Mouse (Mus musculus) T-helper 2 cell (primary cell): ENCODE data around the gene Tead3.

Experiments used
- in situ Hi-C: fragments of 300-600 bp; cut with MboI, MseI; formaldehyde crosslinking; loops from one replicate; pipeline ENCODE4 v1.15.1; 2025; ENCODE audit warnings: high pct_unique_total_duplicates

Gene Tead3

GRCm38 (mm10) chr17:28311366-28312132 is 39.1 kb downstream of the Tead3 start:
- in situ Hi-C loops = no loop called here

- in situ Hi-C loops = no loop called here
Observed at GRCm38 (mm10) chr17:28310831-28311230, 39.8 kb downstream of the Tead3 start.

- in situ Hi-C loops = no loop called here
Observed at GRCm38 (mm10) chr17:28308297-28309195, 42.1 kb downstream of the Tead3 start.

- in situ Hi-C loops = no loop called here
Observed at GRCm38 (mm10) chr17:28305172-28305571, 45.4 kb downstream of the Tead3 start.

GRCm38 (mm10) chr17:28300850-28301249 is 49.8 kb downstream of the Tead3 start:
- in situ Hi-C loops = no loop called here

GRCm38 (mm10) chr17:28300323-28300722 is 50.3 kb downstream of the Tead3 start:
- in situ Hi-C loops = no loop called here

GRCm38 (mm10) chr17:28299669-28300320 is 50.8 kb downstream of the Tead3 start:
- in situ Hi-C loops = no loop called here

GRCm38 (mm10) chr17:28298888-28299287 is 51.7 kb downstream of the Tead3 start:
- in situ Hi-C loops = no loop called here

- in situ Hi-C loops = no loop called here
Observed at GRCm38 (mm10) chr17:28294449-28295333, 55.9 kb downstream of the Tead3 start.

- in situ Hi-C loops = no loop called here
Observed at GRCm38 (mm10) chr17:28293716-28294115, 56.9 kb downstream of the Tead3 start.

- in situ Hi-C loops = no loop called here
Observed at GRCm38 (mm10) chr17:28291346-28291745, 59.3 kb downstream of the Tead3 start.

GRCm38 (mm10) chr17:28290671-28291070 is 59.9 kb downstream of the Tead3 start:
- in situ Hi-C loops = no loop called here

- in situ Hi-C loops = no loop called here
Observed at GRCm38 (mm10) chr17:28290262-28290661, 60.4 kb downstream of the Tead3 start.

GRCm38 (mm10) chr17:28287980-28288379 is 62.6 kb downstream of the Tead3 start:
- in situ Hi-C loops = no loop called here

GRCm38 (mm10) chr17:28287578-28287977 is 63.0 kb downstream of the Tead3 start:
- in situ Hi-C loops = no loop called here

GRCm38 (mm10) chr17:28286964-28287363 is 63.7 kb downstream of the Tead3 start:
- in situ Hi-C loops = no loop called here

GRCm38 (mm10) chr17:28286133-28286532 is 64.5 kb downstream of the Tead3 start:
- in situ Hi-C loops = no loop called here

- in situ Hi-C loops = no loop called here
Observed at GRCm38 (mm10) chr17:28283199-28283598, 67.4 kb downstream of the Tead3 start.

GRCm38 (mm10) chr17:28281866-28282441 is 68.7 kb downstream of the Tead3 start:
- in situ Hi-C loops = no loop called here
